Mouse (Mus musculus): ENCODE results near the gene Zfp712. TPM values are rescaled to one million over a fixed set of nuclear protein-coding genes. Genes with fewer than 3 reads are reported as not detected.

The Zfp712 gene
- polyA plus RNA-seq (2017; shearing (Covaris generic)): 3.5 TPM

GRCm38 (mm10) chr13:67060786-67061358 is at the start of gene Zfp712:
TSS of gene Zfp712 (minus strand) at chr13:67061170.

GRCm38 (mm10) chr13:67108194-67108820 is 47.3 kb upstream of the Zfp712 start, which contains the start of gene Gm28557:
TSS of gene Gm28557 (minus strand) at chr13:67108604.

GRCm38 (mm10) chr13:67097876-67098275 is 36.9 kb upstream of the Zfp712 start, which contains the start of gene Zfp708:
TSS of gene Zfp708 (minus strand) at chr13:67097976.

Other genes starting within 250 kb of the Zfp712 start
- gene Gm10767, start 156.3 kb downstream of the Zfp712 start, polyA plus RNA-seq (2017; shearing (Covaris generic)): 1.0 TPM
- 0.81 TPM for gene Zfp708, start 36.8 kb upstream of the Zfp712 start, polyA plus RNA-seq (2017; shearing (Covaris generic))
- gene Gm28557, start 47.4 kb upstream of the Zfp712 start, polyA plus RNA-seq (2017; shearing (Covaris generic)): 1.1 TPM
- 0.42 TPM for gene Rslcan18, start 55.1 kb upstream of the Zfp712 start, polyA plus RNA-seq (2017; shearing (Covaris generic))
- 0.66 TPM for gene Zfp759, start 60.5 kb upstream of the Zfp712 start, polyA plus RNA-seq (2017; shearing (Covaris generic))
- 9.1 TPM for gene Rsl1, start 112.0 kb upstream of the Zfp712 start, polyA plus RNA-seq (2017; shearing (Covaris generic))
- gene Zfp455, start 133.3 kb upstream of the Zfp712 start, polyA plus RNA-seq (2017; shearing (Covaris generic)): 1.3 TPM
- gene Zfp458, start 217.3 kb upstream of the Zfp712 start, polyA plus RNA-seq (2017; shearing (Covaris generic)): 0.94 TPM
- not detected for gene Zfp457, start 245.3 kb upstream of the Zfp712 start, polyA plus RNA-seq (2017; shearing (Covaris generic))

Data from effector memory CD4-positive, alpha-beta T cell, adult 5 months (primary cell).